ENCODE assay signal across 25 mouse cellular contexts in genomic region chr2:142882466-142882865, GRCm38 (mm10). TPM values are rescaled to one million over a fixed set of nuclear protein-coding genes. Genes with fewer than 3 reads are reported as not detected.
DNase-seq lines count a peak whose midpoint lies in the region; ATAC-seq and TF ChIP-seq lines count a peak whose summit lies in the region.
"Had no signal": no experiment of that assay in that cellular context is flagged by ENCODE, and none has a peak within 500 bp of the region (broad histone marks: within the 10 kb centered on the region; RNA-seq: fewer than 3 reads in every experiment).

No protein-coding gene starts in this region.

- H3K4me2 ChIP-seq in heart, postnatal 0 days (ENCODE audit: low read depth, low read length): no peak overlapping the region
- no peak overlapping the region for H3K4me2 ChIP-seq in kidney, postnatal 0 days (ENCODE audit: low read length)
- no peak overlapping the region for H3K4me2 ChIP-seq in embryonic facial prominence, embryonic 11.5 days (ENCODE audit: low read depth, low read length)
- H3K4me2 ChIP-seq: embryonic facial prominence, embryonic 12.5 days; heart, embryonic 11.5 days; hindbrain, embryonic 15.5 days; liver, embryonic 12.5 days had no signal

- TF ChIP-seq CTCF in heart, postnatal 0 days (IDR thresholded peaks at IDR 0.05; ENCODE audit: low read depth): no peak
- no peak for TF ChIP-seq CTCF in kidney, postnatal 0 days (IDR thresholded peaks at IDR 0.05; ENCODE audit: low read depth)

- H3K27me3 ChIP-seq in heart, postnatal 0 days (ENCODE audit: control insufficient read depth, insufficient read depth, low read length): no peaks in the 10 kb centered on the region
- H3K27me3 ChIP-seq in kidney, postnatal 0 days (ENCODE audit: insufficient read depth, low read length): no peaks in the 10 kb centered on the region
- no peaks in the 10 kb centered on the region for H3K27me3 ChIP-seq in embryonic facial prominence, embryonic 11.5 days (ENCODE audit: control insufficient read depth, insufficient read depth, low read length)
- H3K27me3 ChIP-seq: embryonic facial prominence, embryonic 12.5 days; hindbrain, embryonic 15.5 days; liver, embryonic 12.5 days; megakaryocyte, embryonic 14.5 days had no signal

- H3K9ac ChIP-seq in heart, postnatal 0 days (replicated peaks; ENCODE audit: low read depth, low read length): no peak overlapping the region
- no peak overlapping the region for H3K9ac ChIP-seq in kidney, postnatal 0 days (ENCODE audit: low read depth, low read length)
- no peak overlapping the region for H3K9ac ChIP-seq in embryonic facial prominence, embryonic 11.5 days (replicated peaks; ENCODE audit: low read length)
- H3K9ac ChIP-seq: embryonic facial prominence, embryonic 12.5 days; hindbrain, embryonic 15.5 days; liver, embryonic 12.5 days; liver, postnatal 0 days had no signal

- H3K4me3 ChIP-seq in heart, postnatal 0 days (ENCODE audit: low read depth, low read length): no peak overlapping the region
- no peak overlapping the region for H3K4me3 ChIP-seq in kidney, postnatal 0 days (replicated peaks; ENCODE audit: low read depth, low read length)
- H3K4me3 ChIP-seq in embryonic facial prominence, embryonic 11.5 days (ENCODE audit: low read depth, low read length): no peak overlapping the region
- H3K4me3 ChIP-seq: embryonic facial prominence, embryonic 12.5 days; hindbrain, embryonic 10.5 days; hindbrain, embryonic 15.5 days; liver, embryonic 12.5 days; megakaryocyte, embryonic 14.5 days had no signal

- no peak for ATAC-seq in heart, postnatal 0 days (ENCODE audit: insufficient read depth, low read depth)
- no peak for ATAC-seq in kidney, postnatal 0 days (replicated peaks; ENCODE audit: low FRiP score, low read depth)
- ATAC-seq in embryonic facial prominence, embryonic 11.5 days (replicated peaks; ENCODE audit: insufficient number of reproducible peaks, low FRiP score, low TSS enrichment, low read depth): no peak
- ATAC-seq: forebrain, embryonic 16.5 days; inflammation-experienced regulatory T-cells, adult 6 months; liver, embryonic 12.5 days; liver, postnatal 0 days had no signal

- H3K27ac ChIP-seq in heart, postnatal 0 days (ENCODE audit: low read depth): peak overlapping the region; percentile 27; the same call in 1 of the 2 replicates
- H3K27ac ChIP-seq in kidney, postnatal 0 days: peak overlapping the region; percentile 64; the same call in 1 of the 2 replicates
- H3K27ac ChIP-seq in embryonic facial prominence, embryonic 11.5 days (replicated peaks; ENCODE audit: low read depth, low read length): no peak overlapping the region
- H3K27ac ChIP-seq: embryonic facial prominence, embryonic 12.5 days; hindbrain, embryonic 10.5 days; hindbrain, embryonic 15.5 days; liver, embryonic 12.5 days had no signal

- H3K4me1 ChIP-seq in heart, postnatal 0 days (ENCODE audit: control insufficient read depth, insufficient read depth): peaks cover 33% of the 10 kb centered on the region
- H3K4me1 ChIP-seq in kidney, postnatal 0 days (replicated peaks; ENCODE audit: insufficient read depth, low read length): peaks cover 39% of the 10 kb centered on the region
- H3K4me1 ChIP-seq in embryonic facial prominence, embryonic 11.5 days (ENCODE audit: control insufficient read depth, insufficient read depth, low read length): no peaks in the 10 kb centered on the region
- H3K4me1 ChIP-seq: hindbrain, embryonic 15.5 days had no signal

- no peaks in the 10 kb centered on the region for H3K9me3 ChIP-seq in heart, postnatal 0 days (replicated peaks; ENCODE audit: control insufficient read depth, low read length)
- H3K9me3 ChIP-seq in kidney, postnatal 0 days (replicated peaks; ENCODE audit: low read length): no peaks in the 10 kb centered on the region
- no peaks in the 10 kb centered on the region for H3K9me3 ChIP-seq in embryonic facial prominence, embryonic 11.5 days (replicated peaks; ENCODE audit: control insufficient read depth, low read length)
- H3K9me3 ChIP-seq: embryonic facial prominence, embryonic 12.5 days; hindbrain, embryonic 10.5 days; hindbrain, embryonic 15.5 days; liver, embryonic 12.5 days; megakaryocyte, embryonic 14.5 days had no signal

- TF ChIP-seq EP300 in heart, postnatal 0 days (IDR thresholded peaks at IDR 0.05; ENCODE audit: low read depth): no peak

- 58% methylated on average over 2 of the region's 2 CpGs for WGBS in heart, postnatal 0 days
- WGBS in kidney, postnatal 0 days: 39% methylated on average over 2 of the region's 2 CpGs
- WGBS in embryonic facial prominence, embryonic 11.5 days: 26% methylated on average over 2 of the region's 2 CpGs

- DNase-seq in heart, postnatal 0 days (ENCODE audit: low spot score): no peak
- DNase-seq in heart, adult 8-10 months (ENCODE audit: low spot score): no peak
- no peak for DNase-seq in kidney, postnatal 0 days (ENCODE audit: low spot score)
- no peak for DNase-seq in kidney, postnatal 36 days
- peak; percentile 54 for DNase-seq in embryonic facial prominence, embryonic 11.5 days (ENCODE audit: low spot score)
- peak; percentile 47 for DNase-seq in retina, postnatal 1 day
- no peak for DNase-seq in T-cell, adult 2 months (ENCODE audit: low spot score)
- DNase-seq: adrenal gland, postnatal 10 days; B cell, adult 2 months; cerebellum, adult 8-10 months; cerebellum, postnatal 25 days; layer of hippocampus, adult 9-11 months; liver, postnatal 0 days; lung, postnatal 36 days; midbrain, embryonic 14.5 days; spleen, adult 18-20 months; thymus, postnatal 14 days had no signal

- H3K36me3 ChIP-seq in heart, postnatal 0 days (replicated peaks; ENCODE audit: control insufficient read depth, insufficient read depth, low read length): no peaks in the 10 kb centered on the region
- H3K36me3 ChIP-seq in kidney, postnatal 0 days (ENCODE audit: insufficient read depth, low read length): no peaks in the 10 kb centered on the region
- H3K36me3 ChIP-seq in embryonic facial prominence, embryonic 11.5 days (replicated peaks; ENCODE audit: control insufficient read depth, insufficient read depth, low read depth, low read length): no peaks in the 10 kb centered on the region
- H3K36me3 ChIP-seq: embryonic facial prominence, embryonic 12.5 days; hindbrain, embryonic 10.5 days; hindbrain, embryonic 15.5 days; liver, embryonic 12.5 days had no signal

RNA-seq across cellular contexts. Expression of gene Kif16b, which starts 18.9 kb away (rescaled TPM):
- 34.6 and 38.1 TPM in 2 replicates for total RNA-seq in heart, postnatal 0 days (2014; rRNA removed; ENCODE audit: low replicate concordance)
- polyA plus RNA-seq in heart, postnatal 0 days (2015; fragmentation: Nextera tagmentation; extraction: Ambion mirVana): 10.5 and 11.7 TPM in 2 replicates
- 10 to 100 TPM; 35.9 to 43.4 (median 39.4) TPM for total RNA-seq in heart, adult 8-10 months (2022)
- polyA plus RNA-seq in kidney, postnatal 0 days (2015; fragmentation: Nextera tagmentation; extraction: Ambion mirVana): 18.9 and 21.8 TPM in 2 replicates
- 8.8 and 10.4 TPM in 2 replicates for polyA plus RNA-seq in embryonic facial prominence, embryonic 11.5 days (2014; fragmentation: Nextera tagmentation; extraction: Ambion mirVana)

Comparison
In these comparisons a context has a peak if more than half of its experiments do, and no peak if none do; other contexts are left out.
1. DNase-seq: peak in embryonic facial prominence, embryonic 11.5 days (single experiment) and retina, postnatal 1 day (single experiment); none in heart, postnatal 0 days (single experiment), heart, adult 8-10 months (single experiment), kidney, postnatal 0 days (single experiment), kidney, postnatal 36 days (0 of 2) and T-cell, adult 2 months (single experiment).